Mouse (Mus musculus) testis, adult 2 months (tissue): Measurements from ENCODE around the gene Polr1c.

Experiments
- CTCF ChIP-seq: fragments of 200-500 bp; IDR thresholded peaks from 2 replicates; pipeline ENCODE4 v1.5.1; 2012; ENCODE audit warnings: low read depth, mild to moderate bottlenecking, inconsistent platforms, low read length, moderate library complexity; ENCODE audit not compliant: control insufficient read depth, insufficient read depth, insufficient replicate concordance
- POLR2A ChIP-seq: fragments of 200-500 bp; IDR thresholded peaks from 2 replicates; pipeline ENCODE4 v1.6.1; 2012; ENCODE audit warnings: low read depth, mild to moderate bottlenecking, inconsistent platforms, low read length, moderate library complexity; ENCODE audit not compliant: control insufficient read depth

DNA sequence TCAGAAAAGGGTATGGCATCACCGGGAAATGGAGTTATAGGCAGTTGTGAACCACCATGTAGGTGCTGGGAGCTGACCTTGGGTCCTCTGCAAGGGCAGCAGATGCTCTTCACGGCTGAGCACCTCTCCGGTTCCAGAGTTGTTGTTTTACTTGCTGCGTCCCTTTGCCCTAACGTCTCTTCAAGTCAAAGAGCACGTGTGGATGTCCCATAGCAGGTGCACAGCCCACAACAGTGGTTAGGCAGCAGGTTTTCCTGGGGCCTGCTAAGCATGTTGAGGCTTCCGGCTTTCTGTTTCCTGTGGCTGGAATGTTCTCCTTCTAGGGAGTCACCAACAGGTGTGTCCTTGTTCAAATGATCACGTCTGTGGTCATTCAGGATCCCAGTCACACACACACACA lies 36.1 kb upstream of the Polr1c start:
- TF ChIP-seq CTCF (no peak), POLR2A (no peak)
